Mouse (Mus musculus) stomach, embryonic 14.5 days (tissue): ENCODE measurements around the gene Szrd1. TPM values are rescaled to one million over a fixed set of nuclear protein-coding genes. Genes with fewer than 3 reads are reported as not detected.
"Not testable (repeated sequence)": the region's sequence is repeated elsewhere in the genome, so short reads cannot be mapped to it uniquely, and the experiment has no call there.

Experiments used
- ATAC-seq: fragments of 200-750 bp; cut with Nextera tagmentation; 2 replicates; pipeline ENCODE4 v1.8.0; 2017; ENCODE audit warnings: low read depth, moderate TSS enrichment; ENCODE audit not compliant: insufficient number of reproducible peaks, insufficient read depth, low FRiP score
- H3K27ac ChIP-seq: fragments of 300-500 bp; sonication (generic); 2 replicates; pipeline ENCODE4 v1.5.1; 2014; ENCODE audit warnings: mild to moderate bottlenecking, low read length, moderate library complexity, mixed read lengths
- H3K27me3 ChIP-seq: fragments of 300-500 bp; sonication (generic); 2 replicates; pipeline ENCODE4 v1.6.1; 2014; ENCODE audit warnings: low read length, control low read depth, mixed read lengths; ENCODE audit not compliant: control insufficient read depth, insufficient read depth
- H3K36me3 ChIP-seq: fragments of 300-500 bp; sonication (generic); 2 replicates; pipeline ENCODE4 v1.6.1; 2014; ENCODE audit warnings: mild to moderate bottlenecking, control low read depth, low read length, moderate library complexity, mixed read lengths; ENCODE audit not compliant: control insufficient read depth, insufficient read depth
- H3K4me1 ChIP-seq: fragments of 300-500 bp; sonication (generic); 2 replicates; pipeline ENCODE4 v1.6.1; 2014; ENCODE audit warnings: low read length, control low read depth, mixed read lengths; ENCODE audit not compliant: control insufficient read depth, insufficient read depth
- H3K4me2 ChIP-seq: fragments of 300-500 bp; sonication (generic); replicated peaks from 2 replicates; pipeline ENCODE4 v1.6.1; 2014; ENCODE audit warnings: low read depth, low read length, control low read depth
- H3K4me3 ChIP-seq: fragments of 300-500 bp; sonication (generic); 2 replicates; pipeline ENCODE4 v1.5.1; 2014; ENCODE audit warnings: low read depth, low read length, control low read depth
- H3K9ac ChIP-seq: fragments of 300-500 bp; sonication (generic); replicated peaks from 2 replicates; pipeline ENCODE4 v1.6.1; 2014; ENCODE audit warnings: low read depth, mild to moderate bottlenecking, control low read depth, low read length, moderate library complexity, mixed read lengths
- H3K9me3 ChIP-seq: fragments of 300-500 bp; sonication (generic); 2 replicates; pipeline ENCODE4 v1.6.1; 2016; ENCODE audit warnings: low read depth, low read length, control low read depth; ENCODE audit not compliant: control insufficient read depth
- WGBS: fragments of 180-500 bp; shearing (Covaris S2); extraction: QIAGEN DNeasy Blood & Tissue Kit; methylation state at CpG from one replicate; pipeline ENCODE4 v1.1.7; 2014; 5-methylcytosine and 5-hydroxymethylcytosine counted together
- polyA plus RNA-seq: library from polyadenylated mRNA; unstranded; fragments of >200 nt; fragmentation: Nextera tagmentation; extraction: Ambion mirVana; gene quantifications from 2 replicates; pipeline ENCODE4 v1.2.1, GENCODE M21; 2014

Szrd1 gene
- polyA plus RNA-seq, 1 experiment from 2014 or later = 35.3 TPM

- no peaks in the 10 kb centered on the region for H3K27me3 ChIP-seq
- no peaks in the 10 kb centered on the region for H3K9me3 ChIP-seq
- WGBS = 88% methylated on average over 2 of the region's 2 CpGs
- no peaks in the 10 kb centered on the region for H3K36me3 ChIP-seq
- H3K4me1 ChIP-seq = peaks cover 15% of the 10 kb centered on the region
- H3K9ac ChIP-seq = no peak overlapping the region
- no peak overlapping the region for H3K4me2 ChIP-seq
- no peak for ATAC-seq
- H3K4me3 ChIP-seq = no peak overlapping the region
- no peak overlapping the region for H3K27ac ChIP-seq
Observed at GRCm38 (mm10) chr4:141158609-141159008, 19.0 kb upstream of the Szrd1 start.

GRCm38 (mm10) chr4:141157485-141157884 is 17.9 kb upstream of the Szrd1 start:
- H3K4me3 ChIP-seq = no peak overlapping the region
- H3K27me3 ChIP-seq = no peaks in the 10 kb centered on the region
- no peak for ATAC-seq
- no peak overlapping the region for H3K4me2 ChIP-seq
- no peak overlapping the region for H3K27ac ChIP-seq
- no peaks in the 10 kb centered on the region for H3K9me3 ChIP-seq
- peaks cover 15% of the 10 kb centered on the region for H3K4me1 ChIP-seq
- 78% methylated on average over 4 of the region's 4 CpGs for WGBS
- H3K36me3 ChIP-seq = no peaks in the 10 kb centered on the region
- no peak overlapping the region for H3K9ac ChIP-seq

DNA sequence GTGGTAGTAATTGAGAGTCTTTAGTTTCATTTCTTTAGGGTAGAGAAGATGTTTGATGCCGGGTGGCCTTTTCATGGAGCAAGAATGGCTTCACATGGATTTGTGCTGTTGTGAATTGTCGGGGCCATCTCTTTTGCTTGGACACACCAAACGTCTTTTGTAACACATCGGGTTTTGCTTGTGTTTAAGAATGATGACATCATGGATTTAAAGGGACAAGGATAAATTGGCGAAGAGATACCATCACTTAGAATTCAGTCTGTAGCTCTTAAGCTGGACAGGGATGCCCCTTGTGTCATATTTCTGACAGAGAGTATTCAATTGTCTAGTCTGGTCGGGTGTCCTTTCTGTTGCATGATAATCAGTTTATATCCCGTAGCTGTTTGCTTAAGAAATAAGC is 9.5 kb upstream of the Szrd1 start:
- WGBS = 22% methylated on average over 7 of the region's 7 CpGs
- Histone ChIP-seq H3K4me2 (peak overlapping the region; percentile 55), H3K4me3 (peak overlapping the region; percentile 94), H3K4me1 (peaks cover 15% of the 10 kb centered on the region), H3K9me3 (no peaks in the 10 kb centered on the region), H3K27ac (no peak overlapping the region), H3K27me3 (no peaks in the 10 kb centered on the region), H3K36me3 (no peaks in the 10 kb centered on the region), H3K9ac (peak overlapping the region; percentile 88)
- ATAC-seq = no peak

- peak overlapping the region; percentile 94 for H3K4me3 ChIP-seq
- no peaks in the 10 kb centered on the region for H3K36me3 ChIP-seq
- H3K27me3 ChIP-seq = no peaks in the 10 kb centered on the region
- peak; percentile 81 for ATAC-seq
- peaks cover 12% of the 10 kb centered on the region for H3K4me1 ChIP-seq
- H3K27ac ChIP-seq = peak overlapping the region; percentile 94
- no peaks in the 10 kb centered on the region for H3K9me3 ChIP-seq
- under 1% methylated on average over 65 of the region's 66 CpGs for WGBS
- peak overlapping the region; percentile 55 for H3K4me2 ChIP-seq
- peak overlapping the region; percentile 88 for H3K9ac ChIP-seq
Observed at GRCm38 (mm10) chr4:141148009-141148801, 8.6 kb upstream of the Szrd1 start.

- no peaks in the 10 kb centered on the region for H3K36me3 ChIP-seq
- H3K9ac ChIP-seq = peak within 1 kb of the TSS; percentile 88
- WGBS = 7% methylated on average over 58 of the region's 58 CpGs
- H3K27ac ChIP-seq = peak within 1 kb of the TSS; percentile 94
- H3K4me1 ChIP-seq = peaks cover 14% of the 10 kb centered on the region
- H3K4me3 ChIP-seq = peak within 1 kb of the TSS; percentile 94
- no peaks in the 10 kb centered on the region for H3K9me3 ChIP-seq
- peak within 1 kb of the TSS; percentile 55 for H3K4me2 ChIP-seq
- peak; percentile 78 for ATAC-seq
- H3K27me3 ChIP-seq = no peaks in the 10 kb centered on the region
Observed at GRCm38 (mm10) chr4:141147112-141148008, 7.8 kb upstream of the Szrd1 start, which contains the start of gene Fbxo42. Gene Fbxo42 (plus strand): TSS chr4:141147913.

- peaks cover 14% of the 10 kb centered on the region for H3K4me1 ChIP-seq
- no peaks in the 10 kb centered on the region for H3K36me3 ChIP-seq
- H3K4me3 ChIP-seq = no peak overlapping the region
- WGBS = 92% methylated on average over 6 of the region's 6 CpGs
- no peaks in the 10 kb centered on the region for H3K27me3 ChIP-seq
- no peak overlapping the region; the same call in 1 of the 2 replicates for H3K4me2 ChIP-seq
- no peak for ATAC-seq
- H3K27ac ChIP-seq = no peak overlapping the region
- no peaks in the 10 kb centered on the region for H3K9me3 ChIP-seq
- no peak overlapping the region for H3K9ac ChIP-seq
Observed at GRCm38 (mm10) chr4:141146491-141147033, 7.0 kb upstream of the Szrd1 start.

- not testable (repeated sequence) for H3K4me3 ChIP-seq, H3K36me3 ChIP-seq, ATAC-seq, H3K27ac ChIP-seq, H3K9ac ChIP-seq, H3K9me3 ChIP-seq, H3K27me3 ChIP-seq, H3K4me2 ChIP-seq
- WGBS = 93% methylated on average over 9 of the region's 16 CpGs
- peaks cover 14% of the 10 kb centered on the region for H3K4me1 ChIP-seq
Observed at GRCm38 (mm10) chr4:141145124-141145523, 5.5 kb upstream of the Szrd1 start.

- Histone ChIP-seq H3K4me1 (peaks cover 13% of the 10 kb centered on the region), H3K36me3 (no peaks in the 10 kb centered on the region), H3K9me3 (no peaks in the 10 kb centered on the region), H3K27me3 (no peaks in the 10 kb centered on the region), H3K9ac (no peak overlapping the region), H3K27ac (no peak overlapping the region), H3K4me3 (no peak overlapping the region), H3K4me2 (0 out of 2 replicates have a peak overlapping the region, but pooled peaks have one; percentile 12)
- WGBS = 25% methylated on average over 9 of the region's 9 CpGs
- ATAC-seq = no peak
Observed at GRCm38 (mm10) chr4:141142285-141142811, 2.8 kb upstream of the Szrd1 start.
